Mouse (Mus musculus): Measurements from ENCODE around the gene Fam19a2. TPM values are rescaled to one million over a fixed set of nuclear protein-coding genes. Genes with fewer than 3 reads are reported as not detected.
A peak's percentile ranks its signal among the peaks of the same experiment; 100 is the strongest.

Fam19a2 gene
- total RNA-seq (2021), result 0.95 and 1.5 TPM in 2 replicates
- long read RNA-seq, partial matches to known transcripts, result 0 of 2 reads
- long read RNA-seq, other reads (novel, unspliced or antisense), result 2 of 2 reads

- DNase-seq, result peak; percentile 6
These were observed at the start of gene Fam19a2 for GRCm38 (mm10) chr10:123263876-123264309. Fam19a2 (plus strand) TSS chr10:123263996.

GRCm38 (mm10) chr10:123222785-123223184, 41.0 kb upstream of the Fam19a2 start:
- DNase-seq, result no peak

- DNase-seq, result no peak
These were observed 34.4 kb upstream of the Fam19a2 start for GRCm38 (mm10) chr10:123229420-123229819.

GRCm38 (mm10) chr10:123248063-123248462, 15.7 kb upstream of the Fam19a2 start:
- no peak for DNase-seq

GRCm38 (mm10) chr10:123251904-123252303, 11.9 kb upstream of the Fam19a2 start:
- no peak for DNase-seq

- DNase-seq, result no peak
These were observed 9.5 kb upstream of the Fam19a2 start for GRCm38 (mm10) chr10:123254299-123254698.

- no peak for DNase-seq
These were observed 8.0 kb upstream of the Fam19a2 start for GRCm38 (mm10) chr10:123255674-123256348.

- DNase-seq, result peak; percentile 68
These were observed 830 bp downstream of the Fam19a2 start for GRCm38 (mm10) chr10:123264461-123265191.

GRCm38 (mm10) chr10:123265241-123265790, 1.5 kb downstream of the Fam19a2 start:
- peak; percentile 5 for DNase-seq

GRCm38 (mm10) chr10:123268568-123268967, 4.8 kb downstream of the Fam19a2 start:
- peak; percentile 52 for DNase-seq

GRCm38 (mm10) chr10:123274554-123274953, 10.8 kb downstream of the Fam19a2 start:
- peak; percentile 12 for DNase-seq

- DNase-seq, result no peak
These were observed 43.5 kb downstream of the Fam19a2 start for GRCm38 (mm10) chr10:123307300-123307699.

- DNase-seq, result no peak
These were observed 62.5 kb downstream of the Fam19a2 start for GRCm38 (mm10) chr10:123326271-123326670.

GRCm38 (mm10) chr10:123341280-123341679, 77.5 kb downstream of the Fam19a2 start:
- DNase-seq, result no peak

- peak; percentile 8 for DNase-seq
These were observed 78.9 kb downstream of the Fam19a2 start for GRCm38 (mm10) chr10:123342591-123343236.

- DNase-seq, result no peak
These were observed 82.5 kb downstream of the Fam19a2 start for GRCm38 (mm10) chr10:123346301-123346700.

- DNase-seq, result no peak
These were observed 89.9 kb downstream of the Fam19a2 start for GRCm38 (mm10) chr10:123353667-123354066.

GRCm38 (mm10) chr10:123357010-123357409, 93.2 kb downstream of the Fam19a2 start:
- no peak for DNase-seq

- DNase-seq, result no peak
These were observed 96.7 kb downstream of the Fam19a2 start for GRCm38 (mm10) chr10:123360492-123360891.

- DNase-seq, result no peak
These were observed 100.8 kb downstream of the Fam19a2 start for GRCm38 (mm10) chr10:123364628-123365027.

- DNase-seq, result no peak
These were observed 103.5 kb downstream of the Fam19a2 start for GRCm38 (mm10) chr10:123367152-123367864.

GRCm38 (mm10) chr10:123383277-123383676, 119.5 kb downstream of the Fam19a2 start:
- no peak for DNase-seq
